Mouse (Mus musculus) Patski (cell line): Measurements from ENCODE around the gene Gnai1. TPM values are rescaled to one million over a fixed set of nuclear protein-coding genes. Genes with fewer than 3 reads are reported as not detected.

Experiments
- ATAC-seq: fragments of 100-300 bp; one replicate; pipeline ENCODE4 v1.8.0; 2021
- CTCF ChIA-PET: fragments of 350-600 bp; sonication (Branson Sonifier 250); formaldehyde crosslinking; loops from one replicate; lab custom pipeline; 2022; ENCODE audit warnings: inconsistent platforms; lab: Charles Lee
- POLR2A ChIA-PET: fragments of 350-600 bp; sonication (Branson Sonifier 250); formaldehyde crosslinking; loops from one replicate; lab custom pipeline; 2022; ENCODE audit warnings: antibody characterized with exemption, inconsistent platforms; lab: Charles Lee
- DNase-seq: peaks from one replicate; pipeline ENCODE4 v3.0.0-alpha.2; 2011; ENCODE audit warnings: low read depth, low spot score
- H3K27me3 ChIP-seq: fragments of 371-371 bp; one replicate; pipeline ENCODE4 v1.5.1; 2021
- CTCF ChIP-seq: fragments of 100-300 bp; IDR thresholded peaks from one replicate; pipeline ENCODE4 v1.5.1; 2021
- in situ Hi-C: fragments of 300-500 bp; cut with MboI; formaldehyde crosslinking; loops from 3 replicates; pipeline ENCODE4 v1.11.1; 2018; ENCODE audit warnings: low pct_unique_long_range_greater_than_20kb, mixed read lengths
- polyA plus RNA-seq: library from polyadenylated mRNA; unstranded; gene quantifications from one replicate; pipeline ENCODE4 v1.2.3, GENCODE M21; 2021

Gene Gnai1
- polyA plus RNA-seq, 1 experiment from 2014 or later = 32.9 TPM

DNA sequence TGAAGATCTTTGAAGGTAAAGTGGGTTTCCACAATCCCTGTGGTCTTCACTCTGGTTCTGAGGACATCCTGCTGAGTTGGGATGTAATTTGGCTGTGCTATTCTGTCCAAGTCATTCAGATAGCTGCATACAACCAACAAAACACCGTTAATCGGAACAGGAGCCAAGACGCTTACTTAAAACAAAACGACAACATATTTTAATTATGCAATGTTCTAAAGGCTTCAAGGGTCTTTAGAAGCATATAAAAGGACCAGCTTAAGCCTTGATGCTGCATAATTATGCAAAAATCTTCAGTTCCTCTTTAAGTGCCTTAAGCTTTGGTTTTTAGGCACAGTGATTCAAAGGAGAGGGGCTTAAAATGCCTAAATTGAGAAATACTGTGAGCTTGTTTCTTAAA is 70.6 kb downstream of the Gnai1 start:
- ChIA-PET CTCF (interaction anchor here (3.4 kb wide), 1 partner anchor 70 kb away, joined by 12 read pairs; the partner anchor contains the start of gene Gnai1), POLR2A (no interaction called here)
- ATAC-seq = no peak
- no peaks in the 10 kb centered on the region for H3K27me3 ChIP-seq
- no peak for DNase-seq
- in situ Hi-C loops = loop anchor here (5.0 kb wide), 1 partner anchor 37 kb away; no protein-coding TSS in a partner anchor
- TF ChIP-seq CTCF = no peak

DNA sequence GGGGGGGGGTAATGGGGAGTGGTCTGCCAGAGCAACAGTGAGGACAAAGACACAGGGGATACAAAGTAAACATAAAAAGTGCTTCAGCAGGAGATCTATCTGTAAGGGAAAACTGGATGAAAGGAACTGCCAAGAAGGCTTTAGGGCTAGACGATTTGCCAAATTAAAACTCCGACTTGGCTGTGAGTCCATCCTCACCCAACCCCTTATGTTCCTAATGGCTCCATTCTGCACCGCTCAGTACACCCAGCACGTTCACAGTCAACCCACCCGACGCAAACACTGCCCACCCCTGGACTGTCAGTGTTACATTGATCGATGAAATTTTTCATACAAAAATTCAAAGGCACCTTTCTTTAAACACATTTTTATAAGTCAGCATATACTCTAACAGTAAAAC is 71.5 kb downstream of the Gnai1 start:
- TF ChIP-seq CTCF = no peak
- no peaks in the 10 kb centered on the region for H3K27me3 ChIP-seq
- ChIA-PET CTCF (no interaction called here), POLR2A (no interaction called here)
- DNase-seq (no peak), ATAC-seq (no peak)
- in situ Hi-C loops = loop anchor here (5.0 kb wide), 1 partner anchor 36 kb away; no protein-coding TSS in a partner anchor

- in situ Hi-C loops = loop anchor here (5.0 kb wide), 1 partner anchor 36 kb away; no protein-coding TSS in a partner anchor
- POLR2A ChIA-PET = no interaction called here
- no peak for TF ChIP-seq CTCF
- DNase-seq (peak; percentile 37), ATAC-seq (peak; percentile 89)
- CTCF ChIA-PET = no interaction called here
- H3K27me3 ChIP-seq = no peaks in the 10 kb centered on the region
Observed at GRCm38 (mm10) chr5:18288079-18288478, 72.1 kb downstream of the Gnai1 start.

GRCm38 (mm10) chr5:18282095-18282494 is 78.1 kb downstream of the Gnai1 start:
- POLR2A ChIA-PET = no interaction called here
- no peak for TF ChIP-seq CTCF
- in situ Hi-C loops = no loop called here
- ATAC-seq (no peak), DNase-seq (no peak)
- no peaks in the 10 kb centered on the region for H3K27me3 ChIP-seq
- CTCF ChIA-PET = interaction anchor here (0.9 kb wide), 1 partner anchor 10 kb away, joined by 3 read pairs; no protein-coding TSS in a partner anchor

GRCm38 (mm10) chr5:18274352-18274940 is 85.7 kb downstream of the Gnai1 start:
- POLR2A ChIA-PET = no interaction called here

DNA sequence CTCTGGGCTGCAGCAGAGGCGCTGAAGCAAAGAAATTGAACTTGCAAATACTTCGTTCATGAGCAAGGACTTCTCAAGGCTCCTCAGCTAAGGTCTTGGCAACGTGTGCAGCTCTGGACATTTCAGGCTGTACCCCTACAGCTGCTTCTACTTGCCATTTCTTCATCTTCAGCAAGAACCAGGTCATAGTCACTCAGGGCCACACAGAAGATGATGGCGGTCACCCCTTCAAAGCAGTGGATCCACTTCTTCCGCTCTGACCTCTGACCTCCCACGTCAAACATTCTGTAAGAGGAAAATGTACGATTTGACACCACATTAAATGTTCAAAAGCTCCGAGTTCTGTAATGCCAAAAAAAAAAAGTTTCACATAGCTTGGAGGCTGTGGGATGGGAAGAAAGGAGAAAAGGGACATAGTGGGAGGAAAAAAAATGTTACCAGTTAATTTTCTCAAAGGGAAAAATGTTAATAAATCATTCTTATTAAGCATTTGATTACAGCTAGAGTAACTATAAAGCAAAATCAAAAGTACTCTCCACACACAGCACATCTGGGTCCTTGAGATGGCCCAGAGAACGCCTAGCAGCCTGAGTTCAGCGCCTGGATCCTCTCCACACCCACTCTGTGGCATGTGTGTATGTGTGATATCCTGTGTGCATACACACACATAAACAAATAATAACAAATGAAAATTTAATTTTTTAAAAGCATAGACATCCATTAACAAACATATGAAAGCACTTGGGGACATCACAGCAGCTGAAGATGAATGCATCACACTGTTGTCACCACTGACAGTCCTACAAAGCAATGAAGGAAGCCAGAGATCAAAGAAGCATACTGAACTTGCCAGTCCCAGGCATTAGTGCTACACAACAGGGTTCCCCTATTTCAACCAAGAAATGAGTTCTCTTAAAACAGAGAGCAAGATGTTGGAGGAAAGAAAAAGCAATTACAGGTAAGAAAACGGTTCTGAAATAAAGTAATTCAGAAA is 86.6 kb downstream of the Gnai1 start:
- ChIA-PET POLR2A (no interaction called here), CTCF (interaction anchor here (0.7 to 0.8 kb wide), 2 partner anchors 10 to 186 kb away, joined by 3 read pairs; no protein-coding TSS in a partner anchor)
- no peak for TF ChIP-seq CTCF
- DNase-seq = no peak
- no peaks in the 10 kb centered on the region for H3K27me3 ChIP-seq
- ATAC-seq = no peak
- in situ Hi-C loops = no loop called here

More at GRCm38 (mm10) chr5:18274352-18274940, 85.7 kb downstream of the Gnai1 start:
- DNase-seq = no peak
- no peaks in the 10 kb centered on the region for H3K27me3 ChIP-seq
- no peak for ATAC-seq
- in situ Hi-C loops = no loop called here
- CTCF ChIA-PET = no interaction called here
- no peak for TF ChIP-seq CTCF

DNA sequence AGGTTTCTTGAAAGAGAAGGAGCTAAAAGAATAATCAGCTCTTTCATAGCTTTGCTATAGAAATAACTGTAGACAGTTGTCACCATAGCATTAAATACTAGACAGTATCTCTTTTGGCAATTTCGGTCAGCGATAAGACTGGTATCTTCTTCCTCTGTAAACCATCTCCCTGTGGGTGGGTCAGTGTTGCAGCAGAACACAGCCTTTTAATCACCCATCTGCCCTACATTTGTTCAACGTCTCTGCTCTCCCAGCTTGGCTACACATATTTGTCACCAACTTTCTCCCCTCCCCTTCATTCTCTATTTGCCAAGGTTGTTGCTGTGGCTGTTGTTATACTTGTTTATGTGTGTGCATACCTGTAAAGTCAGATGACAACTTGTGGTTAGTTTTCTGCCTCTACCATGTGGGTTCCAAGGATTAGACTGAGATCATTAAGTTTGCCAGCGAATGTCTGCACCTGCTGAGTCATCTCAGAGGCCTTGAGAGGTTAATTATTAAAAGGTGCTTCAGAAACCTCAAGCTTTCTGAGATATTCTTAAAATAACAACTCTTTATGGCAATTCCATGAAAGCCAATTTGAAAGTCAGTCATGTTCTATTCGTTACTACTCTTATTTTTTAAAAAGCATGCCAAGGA is 109.7 kb downstream of the Gnai1 start:
- ChIA-PET POLR2A (no interaction called here), CTCF (interaction anchor here (0.8 to 1.8 kb wide), 6 partner anchors 9 to 166 kb away, joined by 3 to 9 read pairs (median 3); no protein-coding TSS in a partner anchor)
- DNase-seq (peak; percentile 96), ATAC-seq (peak; percentile 98)
- in situ Hi-C loops = loop anchor here (5.0 kb wide), 1 partner anchor 37 kb away; no protein-coding TSS in a partner anchor
- no peak for TF ChIP-seq CTCF
- H3K27me3 ChIP-seq = no peaks in the 10 kb centered on the region

GRCm38 (mm10) chr5:18249132-18249531 is 111.0 kb downstream of the Gnai1 start:
- ChIA-PET CTCF (interaction anchor here (1.0 kb wide), 1 partner anchor 109 kb away, joined by 5 read pairs; no protein-coding TSS in a partner anchor), POLR2A (no interaction called here)
- ATAC-seq (no peak), DNase-seq (no peak)
- in situ Hi-C loops = no loop called here
- TF ChIP-seq CTCF = no peak
- H3K27me3 ChIP-seq = no peaks in the 10 kb centered on the region

DNA sequence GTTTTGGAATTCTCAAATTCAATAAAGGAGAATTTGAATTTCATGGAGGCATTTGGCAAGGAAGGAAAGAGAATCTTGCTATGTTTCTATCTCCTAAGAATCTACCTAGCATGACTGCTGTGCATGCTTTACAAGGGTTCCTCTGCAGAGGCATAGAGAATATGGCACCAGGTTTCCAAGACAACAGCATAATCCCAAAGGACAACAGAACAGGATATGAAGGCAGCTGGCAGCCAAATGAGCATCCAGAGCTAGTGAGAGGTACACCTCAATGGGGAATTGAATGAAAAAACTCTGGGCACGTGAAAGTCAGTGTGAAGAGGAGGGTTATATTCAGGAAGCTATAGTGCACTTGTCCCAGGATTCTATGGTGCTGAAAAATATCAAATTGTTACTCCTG is 130.8 kb downstream of the Gnai1 start:
- in situ Hi-C loops = no loop called here
- POLR2A ChIA-PET = no interaction called here
- DNase-seq = no peak

GRCm38 (mm10) chr5:18228866-18229265 is 131.3 kb downstream of the Gnai1 start:
- no peak for TF ChIP-seq CTCF
- ATAC-seq = no peak
- H3K27me3 ChIP-seq = no peaks in the 10 kb centered on the region
- in situ Hi-C loops = no loop called here
- CTCF ChIA-PET = no interaction called here
- no peak for DNase-seq
- POLR2A ChIA-PET = no interaction called here

More for the DNA sequence above, 130.8 kb downstream of the Gnai1 start:
- CTCF ChIA-PET = interaction anchor here (1.1 kb wide), 1 partner anchor 22 kb away, joined by 3 read pairs; no protein-coding TSS in a partner anchor
- TF ChIP-seq CTCF = no peak
- no peaks in the 10 kb centered on the region for H3K27me3 ChIP-seq
- no peak for ATAC-seq
